Mouse (Mus musculus) cerebellum, adult 2 months (tissue): ENCODE results near the gene Ube2l6. TPM values are rescaled to one million over a fixed set of nuclear protein-coding genes. Genes with fewer than 3 reads are reported as not detected.

Experiments
- DNase-seq, 2 experiments: peaks; one replicate each; pipeline ENCODE4 v3.0.0; 2021
- H3K27ac ChIP-seq: fragments of 200-500 bp; 2 replicates; pipeline ENCODE4 v1.5.1; 2012; ENCODE audit warnings: low read length, control low read depth, inconsistent platforms; ENCODE audit not compliant: insufficient read depth
- H3K27me3 ChIP-seq: fragments of 200-500 bp; 2 replicates; pipeline ENCODE4 v1.6.1; 2012; ENCODE audit warnings: inconsistent platforms, mild to moderate bottlenecking, low read length, moderate library complexity; ENCODE audit not compliant: control insufficient read depth, insufficient read depth
- H3K4me1 ChIP-seq: fragments of 200-500 bp; 2 replicates; pipeline ENCODE4 v1.6.1; 2011; ENCODE audit warnings: low read length; ENCODE audit not compliant: control insufficient read depth, insufficient read depth
- H3K4me3 ChIP-seq: fragments of 200-500 bp; replicated peaks from 2 replicates; pipeline ENCODE3; 2011; ENCODE audit warnings: mild to moderate bottlenecking, low read depth, low read length, control low read depth; ENCODE audit not compliant: insufficient read depth
- CTCF ChIP-seq: fragments of 200-500 bp; IDR thresholded peaks from 2 replicates; pipeline ENCODE4 v1.5.1; 2011; ENCODE audit warnings: low read depth, mild to moderate bottlenecking, control low read depth, low read length, moderate library complexity, borderline replicate concordance; ENCODE audit not compliant: insufficient read depth
- POLR2A ChIP-seq: fragments of 200-500 bp; IDR thresholded peaks from 2 replicates; pipeline ENCODE4 v1.6.1; 2011; ENCODE audit warnings: low read length, control low read depth, borderline replicate concordance; ENCODE audit not compliant: insufficient read depth
- WGBS: fragments of 180-500 bp; shearing (Covaris S2); methylation state at CpG from one replicate; pipeline ENCODE4 v1.1.7; 2018; 5-methylcytosine and 5-hydroxymethylcytosine counted together
- polyA plus RNA-seq: library from polyadenylated mRNA; depleted of rRNA; stranded (reverse); fragments of >200 nt; gene quantifications from 2 replicates; pipeline ENCODE4 v1.2.3, GENCODE M21; 2012

Ube2l6 gene
- polyA plus RNA-seq, 1 experiment, result 7.8 TPM

GRCm38 (mm10) chr2:84838993-84839980, 40.7 kb downstream of the Ube2l6 start:
- Histone ChIP-seq H3K27me3 (no peaks in the 10 kb centered on the region; the same call in 1 of the 2 replicates), H3K4me3 (no peak overlapping the region), H3K4me1 (no peaks in the 10 kb centered on the region), H3K27ac (no peak overlapping the region)
- TF ChIP-seq POLR2A (no peak), CTCF (no peak)
- no peak for DNase-seq
- under 1% methylated on average over 47 of the region's 47 CpGs for WGBS

GRCm38 (mm10) chr2:84840016-84840747, 41.6 kb downstream of the Ube2l6 start:
- no peak overlapping the region for H3K27ac ChIP-seq
- H3K4me1 ChIP-seq, result no peaks in the 10 kb centered on the region
- no peak overlapping the region for H3K4me3 ChIP-seq
- WGBS, result under 1% methylated on average over 54 of the region's 54 CpGs
- no peak for TF ChIP-seq CTCF
- no peak for TF ChIP-seq POLR2A
- no peaks in the 10 kb centered on the region; the same call in 1 of the 2 replicates for H3K27me3 ChIP-seq
- no peak for DNase-seq

- no peak overlapping the region for H3K27ac ChIP-seq
- TF ChIP-seq CTCF (no peak), POLR2A (no peak)
- H3K27me3 ChIP-seq, result no peaks in the 10 kb centered on the region; the same call in 1 of the 2 replicates
- no peak for DNase-seq
- no peak overlapping the region for H3K4me3 ChIP-seq
- WGBS, result 8% methylated on average over 17 of the region's 17 CpGs
- H3K4me1 ChIP-seq, result no peaks in the 10 kb centered on the region
Measured at GRCm38 (mm10) chr2:84840748-84841563, 42.3 kb downstream of the Ube2l6 start.

DNA sequence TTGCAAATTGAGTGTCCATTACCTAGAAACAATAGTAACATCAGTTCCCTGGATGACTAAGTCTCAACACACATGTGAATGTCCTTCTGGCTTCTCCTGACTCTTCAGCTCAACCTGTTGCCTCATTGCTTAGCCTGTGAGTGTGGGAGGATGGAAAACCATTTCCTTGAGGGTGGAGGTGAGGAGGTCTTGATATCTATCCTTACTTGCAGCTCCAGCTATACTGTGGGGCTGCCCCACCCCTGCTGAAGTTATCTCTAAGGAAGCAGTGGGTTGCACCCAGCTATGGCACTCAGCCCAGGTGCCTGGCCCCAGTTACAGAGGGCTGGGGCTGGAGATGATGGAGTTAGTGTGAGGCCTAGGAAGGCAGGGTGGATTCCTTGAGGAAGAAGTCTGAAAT, 43.3 kb downstream of the Ube2l6 start:
- Histone ChIP-seq H3K27me3 (no peaks in the 10 kb centered on the region; the same call in 1 of the 2 replicates), H3K27ac (no peak overlapping the region), H3K4me1 (no peaks in the 10 kb centered on the region), H3K4me3 (no peak overlapping the region)
- no peak for DNase-seq
- TF ChIP-seq CTCF, result no peak
- TF ChIP-seq POLR2A, result no peak

DNA sequence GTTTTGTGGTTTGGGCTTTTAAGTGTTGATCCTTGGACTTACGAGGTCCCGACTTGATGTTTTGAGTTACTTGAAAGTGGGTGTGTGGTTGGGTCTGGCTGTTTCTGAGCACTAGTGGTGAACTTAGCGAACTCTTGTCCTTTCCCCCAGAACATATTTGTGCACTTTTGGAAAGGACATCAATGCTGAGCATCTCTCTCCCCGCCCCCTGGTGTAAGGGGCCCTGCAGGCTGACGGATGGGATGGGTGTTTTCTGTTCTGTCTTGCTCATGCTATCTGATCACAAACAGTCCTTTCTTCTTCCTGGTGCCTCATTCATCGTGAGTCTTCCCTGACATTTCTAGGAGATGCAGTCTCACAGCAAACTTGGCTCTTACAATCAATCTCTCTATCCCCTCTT, 45.0 kb downstream of the Ube2l6 start:
- no peak for TF ChIP-seq CTCF
- no peak for TF ChIP-seq POLR2A
- WGBS, result 87% methylated on average over 6 of the region's 6 CpGs

GRCm38 (mm10) chr2:84845226-84845625, 46.6 kb downstream of the Ube2l6 start:
- Histone ChIP-seq H3K4me3 (no peak overlapping the region), H3K27me3 (no peaks in the 10 kb centered on the region; the same call in 1 of the 2 replicates), H3K4me1 (no peaks in the 10 kb centered on the region), H3K27ac (no peak overlapping the region)
- WGBS, result 30% methylated on average over 1 of the region's 1 CpGs
- DNase-seq, result no peak
- TF ChIP-seq CTCF (no peak), POLR2A (no peak)

More for the DNA sequence above, 45.0 kb downstream of the Ube2l6 start:
- no peak for DNase-seq
- Histone ChIP-seq H3K4me3 (no peak overlapping the region), H3K4me1 (no peaks in the 10 kb centered on the region), H3K27ac (no peak overlapping the region), H3K27me3 (no peaks in the 10 kb centered on the region; the same call in 1 of the 2 replicates)
